Mouse (Mus musculus) liver, adult 2 months (tissue): ENCODE results near the gene Chek2.

ENCODE experiments used
- CTCF ChIP-seq: fragments of 200-500 bp; IDR thresholded peaks from 2 replicates; pipeline ENCODE4 v1.5.1; 2011; ENCODE audit warnings: low read depth, low read length, control low read depth
- POLR2A ChIP-seq: fragments of 200-500 bp; IDR thresholded peaks from 2 replicates; pipeline ENCODE4 v1.6.1; 2011; ENCODE audit warnings: low read length, control low read depth; ENCODE audit not compliant: insufficient read depth; ENCODE audit errors: extremely low read depth

DNA sequence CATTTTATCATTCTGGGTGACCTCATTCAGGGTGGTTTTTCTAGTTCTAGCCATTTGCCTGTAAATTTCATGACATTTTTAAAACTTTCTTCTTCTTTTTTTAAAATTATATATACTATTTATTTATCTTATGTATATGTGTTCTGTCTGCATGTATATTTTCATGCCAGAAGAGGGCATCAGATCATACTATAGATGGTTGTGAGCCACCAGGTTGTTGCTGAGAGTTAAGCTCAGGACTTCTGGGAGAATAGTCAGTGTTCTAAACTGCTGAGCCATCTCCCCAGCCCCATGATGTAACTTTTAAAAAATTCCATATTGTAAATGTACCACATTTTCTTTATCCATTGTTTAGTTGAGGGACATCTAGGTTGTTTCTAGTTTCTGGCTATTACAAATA lies 69.1 kb downstream of the Chek2 start:
- TF ChIP-seq CTCF (no peak), POLR2A (no peak)
